Comparison of ENCODE assay signal across 13 mouse cellular contexts in genomic region chr7:45038411-45038810, GRCm38 (mm10).
"Had no signal": no experiment of that assay in that cellular context is flagged by ENCODE, and none has a peak within 500 bp of the region (broad histone marks: within the 10 kb centered on the region; RNA-seq: fewer than 3 reads in every experiment).

No protein-coding gene starts in this region.

- DNase-seq: right cerebral cortex, adult 18-20 months; right cerebral cortex, postnatal 25 days had no signal

- H3K4me2 ChIP-seq: liver, embryonic 15.5 days; lung, embryonic 15.5 days; midbrain, embryonic 11.5 days; midbrain, embryonic 13.5 days; midbrain, embryonic 15.5 days; neural tube, embryonic 13.5 days; neural tube, embryonic 15.5 days had no signal

- H3K9me3 ChIP-seq: liver, embryonic 15.5 days; lung, embryonic 15.5 days; megakaryocyte, embryonic 14.5 days; midbrain, embryonic 13.5 days; midbrain, embryonic 15.5 days; neural tube, embryonic 13.5 days; neural tube, embryonic 15.5 days had no signal

- H3K4me1 ChIP-seq: lung, embryonic 15.5 days; midbrain, embryonic 13.5 days; midbrain, embryonic 15.5 days; neural tube, embryonic 13.5 days; neural tube, embryonic 15.5 days had no signal

- H3K27me3 ChIP-seq: liver, embryonic 15.5 days; lung, embryonic 15.5 days; megakaryocyte, embryonic 14.5 days; midbrain, embryonic 13.5 days; midbrain, embryonic 15.5 days; neural tube, embryonic 13.5 days; neural tube, embryonic 15.5 days had no signal

- H3K27ac ChIP-seq: liver, embryonic 15.5 days; lung, embryonic 15.5 days; macrophage; midbrain, embryonic 13.5 days; midbrain, embryonic 15.5 days; neural tube, embryonic 13.5 days; neural tube, embryonic 15.5 days had no signal

- H3K9ac ChIP-seq: liver, embryonic 15.5 days; liver, postnatal 0 days; lung, embryonic 15.5 days; midbrain, embryonic 13.5 days; midbrain, embryonic 15.5 days; neural tube, embryonic 13.5 days; neural tube, embryonic 15.5 days had no signal

- ATAC-seq: midbrain, embryonic 13.5 days; midbrain, embryonic 15.5 days had no signal

- H3K4me3 ChIP-seq: liver, embryonic 15.5 days; lung, embryonic 15.5 days; megakaryocyte, embryonic 14.5 days; midbrain, embryonic 13.5 days; midbrain, embryonic 15.5 days; myocyte; neural tube, embryonic 13.5 days; neural tube, embryonic 15.5 days had no signal
